Mouse (Mus musculus): ENCODE data around the gene Ttll4.

DNA sequence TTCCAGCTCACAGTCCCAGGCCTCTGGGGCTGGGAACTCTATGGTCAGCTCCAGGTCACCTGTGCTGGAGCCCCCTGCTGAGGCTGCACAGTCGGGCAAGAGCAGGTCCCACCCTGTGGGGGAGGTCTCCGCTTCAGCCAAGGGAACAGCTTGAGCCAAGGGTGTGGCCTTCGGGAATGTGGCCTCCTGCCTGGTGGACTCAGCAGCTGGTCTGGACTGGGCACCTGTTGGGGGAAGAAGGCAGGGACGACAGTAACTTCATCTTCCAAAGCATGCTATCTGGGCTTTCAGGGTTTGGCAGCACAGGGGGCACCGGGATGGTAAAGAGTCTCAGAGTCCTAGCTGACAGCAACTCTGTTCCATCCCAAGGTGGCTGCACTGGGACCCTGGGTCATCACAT, 85.8 kb downstream of the Ttll4 start:
- no peak for TF ChIP-seq ZNF384 (IDR thresholded peaks at IDR 0.05; ENCODE audit: low read depth, low read length)
- TF ChIP-seq ZC3H11A (IDR thresholded peaks at IDR 0.05; ENCODE audit: borderline replicate concordance, low read depth, low read length) = no peak
- no peak for TF ChIP-seq HCFC1 (IDR thresholded peaks at IDR 0.05; ENCODE audit: borderline replicate concordance, insufficient read depth, low read length)

All from ES-E14 (cell line).